Mouse (Mus musculus): ENCODE measurements at regions not wholly inside any gene's neighbourhood (a gene's known extent, or its start where the extent isn't known, plus 50 kb on each side); places are given as distances from the start of the nearest gene placed in this dataset.

DNA sequence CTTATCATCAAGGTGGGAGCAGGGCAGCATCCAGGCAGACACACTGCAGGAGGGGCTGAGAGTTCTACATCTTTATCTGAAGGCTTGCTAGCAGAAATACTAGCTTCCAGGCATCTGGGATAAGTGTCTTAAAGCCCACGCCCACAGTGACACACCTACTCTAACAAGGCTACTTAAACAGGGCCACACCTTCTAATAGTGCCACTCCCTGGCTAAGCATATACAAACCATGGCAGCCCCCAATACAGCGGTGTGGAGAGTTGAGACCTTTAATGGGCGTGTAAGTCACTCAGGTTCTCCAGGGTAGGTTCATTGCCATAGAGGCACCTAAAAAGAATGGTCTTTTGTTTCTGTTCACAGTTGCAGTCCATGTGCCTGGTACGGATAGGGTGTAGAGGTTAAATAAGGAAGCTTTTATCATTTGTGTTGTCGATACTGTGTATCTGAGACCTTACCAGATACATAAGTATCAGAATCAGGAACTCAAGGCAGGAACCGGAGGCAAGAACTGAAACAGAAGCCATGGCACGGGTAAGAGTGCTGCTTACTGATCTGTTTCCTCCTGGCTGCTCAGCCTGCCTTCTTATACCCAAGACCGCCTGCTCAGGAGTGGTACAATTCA is 69.0 kb upstream of the Atrnl1 start:
- no peak for DNase-seq (ENCODE audit: low spot score in 2 of 2)

DNA sequence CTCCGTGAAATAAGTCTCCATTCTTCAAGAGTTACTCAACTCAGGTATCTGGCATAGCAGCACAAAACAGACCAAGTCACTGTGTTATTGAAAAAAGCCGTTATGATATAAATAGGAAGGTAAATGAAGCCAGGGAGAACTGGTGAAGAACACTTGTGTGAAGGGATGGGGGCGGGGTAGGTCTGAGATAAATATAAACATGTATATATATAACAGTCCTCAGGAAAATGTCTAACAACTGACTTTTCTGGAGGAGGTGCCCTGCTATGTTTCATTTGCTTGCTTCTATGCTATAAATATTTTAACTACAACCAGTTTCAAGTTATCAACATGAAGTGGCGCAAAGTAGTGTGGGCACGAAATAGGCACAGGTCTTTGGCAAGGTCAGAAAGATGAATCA is 68.3 kb upstream of the Atrnl1 start:
- DNase-seq (ENCODE audit: low spot score in 2 of 2): peak in 1 of 2 experiments; percentile 53

DNA sequence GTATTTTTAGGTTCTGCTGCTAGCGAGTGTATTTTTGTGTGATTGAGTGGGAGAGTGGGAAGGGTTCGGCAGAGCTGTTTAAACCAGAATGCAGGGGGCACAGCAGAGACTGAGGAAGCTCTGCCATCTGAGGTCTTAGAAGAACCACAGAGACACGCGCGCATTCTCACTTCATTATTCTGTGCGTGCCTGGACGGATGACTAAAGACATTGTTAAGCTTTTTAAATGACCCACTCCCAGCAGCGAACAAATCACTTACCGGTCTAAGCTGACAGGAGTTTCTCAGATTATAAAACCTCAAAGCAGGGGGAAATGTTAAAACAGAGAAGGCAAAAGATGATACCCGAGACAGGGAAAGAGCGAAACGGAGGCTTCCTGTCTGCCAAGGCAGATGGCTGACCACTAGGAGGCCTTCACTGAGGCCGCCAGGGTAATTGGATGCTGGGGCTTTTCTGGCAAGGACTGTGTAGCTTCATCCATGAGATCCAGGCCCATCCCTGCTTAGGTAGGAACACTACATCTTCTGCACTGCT is 67.1 kb upstream of the Atrnl1 start:
- DNase-seq (ENCODE audit: low spot score in 2 of 2): peak; percentile 76 to 78

DNA sequence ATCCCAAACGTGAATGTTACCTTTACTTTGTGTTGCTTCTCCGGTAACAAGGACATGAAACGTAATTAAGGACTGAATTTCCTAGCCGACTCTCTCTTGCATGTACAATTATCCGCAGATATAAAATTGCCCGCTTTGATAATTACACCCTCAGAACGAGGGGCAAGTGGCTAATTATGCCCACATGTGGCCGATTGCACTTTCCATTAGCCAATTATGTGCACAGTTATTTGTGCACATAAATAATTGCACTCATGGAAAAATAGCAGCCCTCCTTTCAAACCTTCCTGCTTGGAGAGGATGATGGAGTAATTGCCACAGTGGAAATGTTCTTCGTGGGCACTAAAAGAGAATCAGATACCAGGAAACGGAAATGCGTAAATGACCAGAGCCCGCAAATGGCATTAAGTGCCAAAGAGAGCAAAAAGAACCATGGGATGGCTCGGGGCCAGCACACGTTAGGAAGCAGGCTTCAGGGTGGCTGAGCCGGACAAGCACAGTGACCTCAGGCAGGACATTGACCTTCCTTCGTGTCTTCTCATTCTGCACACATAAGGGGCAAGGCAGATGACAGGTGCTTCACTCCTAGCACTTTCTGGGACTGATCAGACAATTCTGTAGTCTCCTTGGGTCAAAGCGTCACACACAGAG is 66.5 kb upstream of the Atrnl1 start:
- no peak for DNase-seq (ENCODE audit: low spot score in 2 of 2)

DNA sequence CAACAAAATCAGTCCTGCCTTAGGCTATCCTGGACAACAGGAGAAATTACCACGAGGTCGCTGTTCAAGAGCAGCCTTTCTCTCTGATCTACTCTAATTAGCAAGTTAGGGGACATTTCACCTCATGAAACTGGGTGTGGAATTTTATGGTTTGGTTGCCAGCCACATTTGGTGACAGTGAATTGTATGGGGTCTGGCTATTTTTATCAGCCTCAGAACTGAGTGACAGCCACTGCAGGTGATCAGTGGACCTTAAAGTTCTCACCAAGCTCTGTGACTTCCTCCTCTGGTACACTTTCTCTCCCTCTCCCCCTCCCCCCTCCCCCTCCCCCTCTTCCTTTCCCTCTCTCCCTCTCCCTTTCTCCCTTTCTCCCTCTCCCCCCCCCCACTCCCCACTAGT is 65.8 kb upstream of the Atrnl1 start:
- no peak for DNase-seq (ENCODE audit: low spot score in 2 of 2)

DNA sequence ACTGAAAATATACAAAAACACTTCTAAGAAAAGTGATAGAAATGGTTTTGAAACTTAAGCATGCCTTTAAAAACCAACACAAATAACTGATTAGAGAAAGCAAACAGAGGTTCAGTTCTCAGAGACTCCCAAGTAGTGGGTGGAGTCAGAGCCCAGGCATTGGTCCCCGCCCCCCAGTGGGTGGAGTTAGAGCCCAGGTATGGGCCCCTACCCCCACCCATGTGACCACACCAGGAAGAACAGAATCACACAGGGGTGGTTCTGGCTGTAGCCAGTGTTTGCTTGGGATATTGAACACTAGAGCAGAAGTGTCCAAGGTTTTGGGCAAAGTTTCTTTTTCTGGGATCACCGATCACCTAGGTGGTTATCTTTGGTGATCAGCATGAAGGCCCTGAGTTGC is 64.8 kb upstream of the Atrnl1 start:
- DNase-seq (ENCODE audit: low spot score in 2 of 2): no peak

DNA sequence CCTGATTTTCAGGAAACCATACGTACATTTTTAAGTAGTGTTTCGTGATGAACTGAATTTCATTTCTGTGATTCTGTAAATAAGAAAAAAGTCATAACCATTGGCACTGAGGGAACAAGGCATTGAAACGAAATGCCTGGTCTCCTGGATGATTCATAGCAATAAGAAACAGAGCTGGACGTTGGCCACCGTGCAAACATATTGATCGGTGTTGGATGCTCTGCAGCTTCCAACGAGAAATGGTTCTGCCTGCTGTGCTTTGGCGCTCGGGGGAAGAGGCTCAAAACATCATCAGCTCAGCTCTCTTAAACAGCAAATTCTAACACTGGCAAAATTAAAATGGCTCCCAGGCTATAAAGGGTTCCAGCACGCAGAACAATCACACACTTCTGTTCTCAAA is 64.3 kb upstream of the Atrnl1 start:
- DNase-seq (ENCODE audit: low spot score in 2 of 2): peak in 1 of 2 experiments; percentile 39

DNA sequence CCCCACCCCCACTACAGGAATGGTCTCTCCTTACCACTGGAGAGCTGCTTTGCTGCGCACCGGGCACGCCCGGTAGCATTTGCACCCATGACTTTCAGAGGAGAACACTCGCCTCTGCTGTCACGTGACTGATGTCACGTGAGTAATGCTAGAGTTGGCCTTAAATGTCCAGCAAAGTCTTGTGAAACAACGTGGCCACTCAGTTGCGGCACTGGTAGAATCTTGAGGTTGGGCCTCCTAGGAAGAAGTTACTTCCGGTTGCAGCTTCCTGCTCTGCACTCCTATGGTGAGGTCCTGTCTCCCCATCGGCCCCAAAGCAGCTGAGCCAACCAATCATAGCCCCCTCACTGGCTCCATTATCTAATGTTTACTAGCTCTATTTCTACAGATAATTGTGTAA is 62.7 kb upstream of the Atrnl1 start:
- DNase-seq (ENCODE audit: low spot score in 2 of 2): no peak

DNA sequence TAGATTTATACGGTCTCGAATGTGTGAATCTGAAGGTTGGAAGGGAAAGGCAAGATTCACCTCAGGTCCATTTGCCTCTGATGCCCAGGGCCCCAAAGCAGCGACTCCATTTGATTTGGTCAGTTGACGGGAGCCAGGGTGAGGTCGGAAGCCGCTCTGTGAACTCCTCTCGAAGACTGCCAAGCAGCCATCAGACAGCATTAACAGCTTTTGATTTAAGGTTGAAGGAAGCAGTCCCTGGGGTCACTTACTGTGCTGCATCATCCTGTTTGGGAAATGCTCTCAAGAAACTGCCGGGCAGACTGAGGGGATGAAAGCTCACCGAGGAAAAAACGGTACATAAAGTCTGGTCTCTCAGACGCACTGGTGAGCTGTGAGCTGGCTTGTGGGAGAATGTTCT is 62.2 kb upstream of the Atrnl1 start:
- DNase-seq (ENCODE audit: low spot score in 2 of 2): no peak

DNA sequence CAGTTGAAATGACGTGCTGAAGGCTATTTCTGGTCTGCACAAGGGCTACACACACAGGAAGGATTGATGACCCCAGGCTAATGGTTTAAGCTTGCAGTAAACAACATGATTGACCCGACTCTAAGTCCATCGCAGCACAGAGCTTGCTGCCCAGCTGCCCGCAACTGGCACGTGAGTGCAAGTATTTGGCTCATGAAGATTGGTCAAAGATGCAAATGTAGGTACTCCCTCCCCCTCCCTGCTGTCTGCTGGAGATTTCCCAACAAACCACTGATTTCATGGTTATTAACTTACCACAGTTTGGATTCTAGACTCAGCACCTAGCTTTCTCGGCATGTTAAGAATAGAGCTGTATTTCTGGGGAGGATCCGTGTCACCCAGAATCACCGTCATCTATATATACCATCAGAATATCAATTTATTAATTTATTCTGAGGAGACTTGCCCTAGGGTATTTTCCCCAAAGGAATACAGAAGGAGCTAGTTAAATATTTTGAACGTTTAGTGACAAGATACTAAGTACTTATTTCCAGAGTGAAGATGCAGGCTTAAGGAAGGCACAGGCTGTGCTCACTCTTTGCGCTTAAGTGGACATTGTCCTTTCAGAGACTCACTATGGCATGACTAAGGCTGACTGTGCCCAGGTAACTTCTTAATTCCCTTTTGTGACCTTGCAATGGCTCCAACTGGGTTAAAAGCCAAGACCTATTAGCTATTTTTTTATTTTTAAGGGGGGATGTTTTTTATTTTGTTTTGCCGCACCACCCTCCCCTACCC is 57.7 kb upstream of the Atrnl1 start:
- no peak for DNase-seq (ENCODE audit: low spot score in 2 of 2)

DNA sequence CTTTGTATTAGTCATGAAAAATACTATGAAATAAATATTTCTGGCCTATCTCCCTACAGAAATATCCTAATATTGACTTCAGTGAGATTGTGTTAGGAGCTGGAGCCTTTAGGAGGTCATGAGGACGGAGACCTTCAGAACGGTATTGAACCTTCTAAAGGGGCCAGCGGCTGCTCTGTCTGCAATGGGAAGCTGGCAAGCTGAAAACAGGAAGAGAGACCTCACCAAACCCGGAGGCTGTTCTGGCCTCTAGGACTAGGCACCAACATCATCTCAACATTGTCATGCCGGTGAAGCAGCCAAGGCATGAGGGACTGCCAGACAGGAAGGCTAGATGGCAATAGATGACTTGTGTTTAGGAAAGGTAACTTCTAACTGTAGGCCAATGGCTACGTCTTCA is 56.7 kb upstream of the Atrnl1 start:
- DNase-seq (ENCODE audit: low spot score in 2 of 2): no peak

DNA sequence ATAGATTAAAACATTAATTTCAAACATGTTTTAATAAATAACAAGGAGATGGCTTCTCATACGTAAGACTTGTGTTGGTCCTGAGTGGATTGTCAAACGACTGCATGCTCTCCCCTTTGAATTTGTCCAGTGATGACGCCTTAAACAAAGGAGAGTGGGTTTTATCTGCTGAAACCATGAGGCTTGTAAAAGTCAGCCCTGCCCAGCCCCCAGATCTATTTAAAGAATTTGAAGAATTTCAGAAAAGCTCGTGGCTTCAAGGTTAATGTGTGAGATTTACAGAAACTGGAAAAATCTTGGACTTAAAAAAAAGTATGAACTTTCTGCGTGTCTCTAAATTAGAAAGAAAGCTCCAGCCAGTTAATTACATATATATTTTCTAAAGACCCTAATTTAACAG is 55.5 kb upstream of the Atrnl1 start:
- no peak for DNase-seq (ENCODE audit: low spot score in 2 of 2)

DNA sequence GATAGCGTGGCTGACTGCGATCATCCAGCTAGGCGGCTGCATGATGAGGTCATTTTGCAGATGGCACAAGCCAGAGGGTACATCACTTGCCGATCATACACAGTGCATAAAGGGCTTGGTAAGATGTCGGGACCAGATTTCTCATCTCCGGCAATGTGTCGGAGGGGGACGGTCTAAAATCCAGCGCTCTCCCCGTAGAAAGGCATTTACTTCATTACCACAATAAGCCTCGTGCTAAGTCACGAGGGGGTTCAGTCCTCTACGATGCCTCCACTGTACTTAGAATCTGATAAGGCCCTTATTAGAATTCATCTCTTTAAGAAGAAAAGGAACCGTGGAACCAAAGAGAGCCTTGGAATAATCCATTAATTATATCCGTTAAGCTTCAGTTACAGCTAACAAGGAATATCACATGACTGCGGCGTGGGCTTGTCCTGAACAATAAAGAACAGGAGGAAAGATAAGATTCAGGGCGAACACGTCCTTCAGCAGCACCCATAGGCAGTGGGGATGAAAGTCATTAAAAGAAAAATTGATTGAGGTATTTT is 52.3 kb upstream of the Atrnl1 start:
- DNase-seq (ENCODE audit: low spot score in 2 of 2): no peak

DNA sequence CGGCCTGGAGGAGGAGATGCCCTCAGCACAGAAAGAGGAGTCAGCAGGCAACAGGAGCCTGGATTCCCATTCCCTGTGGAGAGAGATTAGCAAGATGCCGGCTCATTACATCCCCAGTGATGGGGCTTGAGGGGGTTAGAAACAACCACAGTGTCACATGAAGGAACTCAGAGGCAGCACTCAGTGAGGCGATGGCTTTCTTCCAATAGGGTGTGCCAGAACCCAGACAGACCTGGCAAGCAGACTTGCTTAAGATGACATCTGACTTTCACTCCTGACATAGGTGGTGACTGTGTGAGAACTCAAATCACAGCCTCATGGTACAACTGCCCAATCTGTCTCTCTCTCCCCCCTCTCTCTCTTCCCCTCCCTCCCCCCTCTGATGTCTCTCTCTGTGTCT is 50.1 kb upstream of the Atrnl1 start:
- DNase-seq (ENCODE audit: low spot score in 2 of 2): no peak
